Mouse (Mus musculus) left cerebral cortex, adult 8-10 months (tissue): ENCODE data around the gene Mesd. TPM values are rescaled to one million over a fixed set of nuclear protein-coding genes. Genes with fewer than 3 reads are reported as not detected.

ENCODE experiments used
- DNase-seq, 2 experiments: peaks; one replicate each; pipeline ENCODE4 v3.0.0; 2022; ENCODE audit warnings: low spot score in 2 of 2
- total RNA-seq, 4 experiments: library from RNA; stranded (reverse); gene quantifications; 2 replicates each; pipeline ENCODE4 v1.2.4; 2022

Mesd gene
- total RNA-seq, 4 experiments from 2014 or later = 61.7 to 70.5 (median 69.1) TPM

GRCm38 (mm10) chr7:83911909-83912308 is 27.6 kb downstream of the Mesd start:
- DNase-seq = no peak

GRCm38 (mm10) chr7:83913405-83913932 is 29.2 kb downstream of the Mesd start:
- DNase-seq = no peak

GRCm38 (mm10) chr7:83913995-83914394 is 29.7 kb downstream of the Mesd start:
- DNase-seq = no peak

- DNase-seq = peak; percentile 22 to 77
Measured at GRCm38 (mm10) chr7:83914566-83914965, 30.3 kb downstream of the Mesd start.

- DNase-seq = no peak
Measured at GRCm38 (mm10) chr7:83920241-83920640, 36.0 kb downstream of the Mesd start.

GRCm38 (mm10) chr7:83921637-83922036 is 37.4 kb downstream of the Mesd start:
- DNase-seq = no peak

- DNase-seq = no peak
Measured at GRCm38 (mm10) chr7:83939017-83939721, 54.9 kb downstream of the Mesd start.

- no peak for DNase-seq
Measured at GRCm38 (mm10) chr7:83940136-83940535, 55.9 kb downstream of the Mesd start.

- peak; percentile 4 to 67 for DNase-seq
Measured at GRCm38 (mm10) chr7:83941701-83942101, 57.4 kb downstream of the Mesd start.

- DNase-seq = no peak
Measured at GRCm38 (mm10) chr7:83948743-83949142, 64.5 kb downstream of the Mesd start.

- DNase-seq = no peak
Measured at GRCm38 (mm10) chr7:83949662-83950061, 65.4 kb downstream of the Mesd start.

Other genes with a start within 250 kb of the Mesd start
- 1 to 10 TPM; 2.3 to 4.0 (median 2.8) TPM for gene Il16, start 138.7 kb upstream of the Mesd start, total RNA-seq
- gene Cfap161, start 89.6 kb upstream of the Mesd start, total RNA-seq = 1 to 10 TPM in 3 of 4 experiments, under 1 TPM in 1; 0.66 to 1.9 (median 1.4) TPM
- gene Tlnrd1, start 161 bp upstream of the Mesd start, total RNA-seq = 10 to 100 TPM; 22.3 to 26.4 (median 24.2) TPM
- gene Cemip, start 202.0 kb downstream of the Mesd start, total RNA-seq = 10 to 100 TPM; 10.5 to 12.3 (median 11.4) TPM